Mouse (Mus musculus): ENCODE data around the gene Serpine3. TPM values are rescaled to one million over a fixed set of nuclear protein-coding genes. Genes with fewer than 3 reads are reported as not detected.

Serpine3 gene
- polyA plus RNA-seq, 1 experiment from 2014 or later, result not detected

Other genes with a start within 250 kb of the Serpine3 start
- 1.2 and 1.6 TPM in 2 replicates for gene Gucy1b2, start 207.4 kb upstream of the Serpine3 start, polyA plus RNA-seq (2015; fragmentation: Nextera tagmentation; extraction: Ambion mirVana)
- 19.2 and 22.1 TPM in 2 replicates for gene Fam124a, start 107.9 kb upstream of the Serpine3 start, polyA plus RNA-seq (2015; fragmentation: Nextera tagmentation; extraction: Ambion mirVana)
- 0.48 TPM in 1 of 2 replicates, not detected in the other for gene Gm4131, start 96.7 kb upstream of the Serpine3 start, polyA plus RNA-seq (2015; fragmentation: Nextera tagmentation; extraction: Ambion mirVana)
- 14.8 and 20.5 TPM in 2 replicates for gene Ints6, start 97.5 kb downstream of the Serpine3 start, polyA plus RNA-seq (2015; fragmentation: Nextera tagmentation; extraction: Ambion mirVana)
- 8.4 and 9.1 TPM in 2 replicates for gene Wdfy2, start 174.0 kb downstream of the Serpine3 start, polyA plus RNA-seq (2015; fragmentation: Nextera tagmentation; extraction: Ambion mirVana)